Mouse (Mus musculus) R1 (cell line): Measurements from ENCODE around the gene Txn1.

Source experiments
- DNase-seq: peaks from one replicate; pipeline ENCODE4 v3.0.0-alpha.2; 2018; ENCODE audit warnings: low read depth, low spot score

Gene Txn1

GRCm38 (mm10) chr4:57940631-57941030, 15.6 kb downstream of the Txn1 start:
- no peak for DNase-seq

GRCm38 (mm10) chr4:57937292-57937691, 18.9 kb downstream of the Txn1 start:
- DNase-seq = no peak

GRCm38 (mm10) chr4:57934181-57934580, 22.0 kb downstream of the Txn1 start:
- peak; percentile 33 for DNase-seq

- DNase-seq = no peak
Observed at GRCm38 (mm10) chr4:57930559-57931170, 25.5 kb downstream of the Txn1 start.

- peak; percentile 81 for DNase-seq
Observed at GRCm38 (mm10) chr4:57927464-57928205, 28.6 kb downstream of the Txn1 start.

- peak; percentile 55 for DNase-seq
Observed at GRCm38 (mm10) chr4:57924556-57925071, 31.6 kb downstream of the Txn1 start.

- DNase-seq = no peak
Observed at GRCm38 (mm10) chr4:57922171-57922570, 34.0 kb downstream of the Txn1 start.

GRCm38 (mm10) chr4:57920522-57920921, 35.7 kb downstream of the Txn1 start:
- DNase-seq = peak; percentile 93

GRCm38 (mm10) chr4:57919494-57920423, 36.5 kb downstream of the Txn1 start:
- peak; percentile 98 for DNase-seq

GRCm38 (mm10) chr4:57916711-57917110, 39.5 kb downstream of the Txn1 start:
- no peak for DNase-seq

GRCm38 (mm10) chr4:57916201-57916661, 40.0 kb downstream of the Txn1 start, which contains the start of gene D630039A03Rik:
Gene D630039A03Rik, minus strand, starts transcription at chr4:57916297.
- no peak for DNase-seq

- DNase-seq = no peak
Observed at GRCm38 (mm10) chr4:57915216-57915965, 40.8 kb downstream of the Txn1 start.

GRCm38 (mm10) chr4:57914193-57915190, 41.7 kb downstream of the Txn1 start:
- peak; percentile 51 for DNase-seq

GRCm38 (mm10) chr4:57913021-57913420, 43.2 kb downstream of the Txn1 start:
- no peak for DNase-seq

- no peak for DNase-seq
Observed at GRCm38 (mm10) chr4:57908860-57909259, 47.4 kb downstream of the Txn1 start.

GRCm38 (mm10) chr4:57906708-57907107, 49.5 kb downstream of the Txn1 start:
- DNase-seq = no peak

- DNase-seq = peak; percentile 86
Observed at GRCm38 (mm10) chr4:57904638-57905037, 51.6 kb downstream of the Txn1 start.

- DNase-seq = peak; percentile 67
Observed at GRCm38 (mm10) chr4:57904211-57904610, 52.0 kb downstream of the Txn1 start.

GRCm38 (mm10) chr4:57902619-57903018, 53.6 kb downstream of the Txn1 start:
- DNase-seq = peak; percentile 48

- DNase-seq = peak; percentile 65
Observed at GRCm38 (mm10) chr4:57901210-57901609, 55.0 kb downstream of the Txn1 start.
